Comparison of ENCODE assay signal across 1 mouse cellular context in genomic region chr1:52470811-52471489, GRCm38 (mm10).
TF ChIP-seq lines count a peak whose summit lies in the region.

No protein-coding gene starts in this region.

TF ChIP-seq in CH12.LX, 34 proteins besides CTCF, POLR2A, EP300 and RAD21 (continued from another document):
- TF ChIP-seq JUND (conservative IDR thresholded peaks at IDR 0.05; ENCODE audit: low read depth, low read length), result peak; percentile 81
